11 mouse cellular contexts compared by ENCODE assay signal in genomic region chr17:63662251-63662650, GRCm38 (mm10).
DNase-seq lines count a peak whose midpoint lies in the region; ATAC-seq lines count a peak whose summit lies in the region.
"Had no signal": no experiment of that assay in that cellular context is flagged by ENCODE, and none has a peak within 500 bp of the region (broad histone marks: within the 10 kb centered on the region; RNA-seq: fewer than 3 reads in every experiment).

No protein-coding gene starts in this region.

- no peak overlapping the region for H3K9ac ChIP-seq in hindbrain, embryonic 15.5 days
- H3K9ac ChIP-seq in hindbrain, embryonic 12.5 days = no peak overlapping the region
- no peak overlapping the region for H3K9ac ChIP-seq in midbrain, embryonic 11.5 days (ENCODE audit: low read length)
- H3K9ac ChIP-seq in midbrain, embryonic 14.5 days (replicated peaks; ENCODE audit: low read length) = no peak overlapping the region
- no peak overlapping the region for H3K9ac ChIP-seq in intestine, embryonic 16.5 days (ENCODE audit: low read depth, low read length)
- no peak overlapping the region for H3K9ac ChIP-seq in stomach, embryonic 15.5 days
- H3K9ac ChIP-seq: forebrain, embryonic 13.5 days had no signal

- 60% methylated on average over 12 of the region's 12 CpGs for WGBS in hindbrain, embryonic 15.5 days
- WGBS in hindbrain, embryonic 12.5 days = 73% methylated on average over 12 of the region's 12 CpGs
- WGBS in midbrain, embryonic 11.5 days = 81% methylated on average over 12 of the region's 12 CpGs
- WGBS in midbrain, embryonic 14.5 days = 80% methylated on average over 12 of the region's 12 CpGs
- WGBS in intestine, embryonic 16.5 days = 48% methylated on average over 12 of the region's 12 CpGs
- WGBS in stomach, embryonic 15.5 days = 40% methylated on average over 12 of the region's 12 CpGs

- H3K4me1 ChIP-seq in hindbrain, embryonic 15.5 days (replicated peaks) = no peaks in the 10 kb centered on the region
- no peaks in the 10 kb centered on the region for H3K4me1 ChIP-seq in hindbrain, embryonic 12.5 days
- H3K4me1 ChIP-seq in midbrain, embryonic 11.5 days (ENCODE audit: control insufficient read depth, insufficient read depth, low read length) = no peaks in the 10 kb centered on the region
- no peaks in the 10 kb centered on the region for H3K4me1 ChIP-seq in midbrain, embryonic 14.5 days (ENCODE audit: control insufficient read depth, insufficient read depth, low read length)
- no peaks in the 10 kb centered on the region for H3K4me1 ChIP-seq in intestine, embryonic 16.5 days (ENCODE audit: control insufficient read depth, insufficient read depth, low read length)
- no peaks in the 10 kb centered on the region for H3K4me1 ChIP-seq in stomach, embryonic 15.5 days
- H3K4me1 ChIP-seq: forebrain, embryonic 13.5 days had no signal

- H3K27ac ChIP-seq in hindbrain, embryonic 15.5 days (replicated peaks) = no peak overlapping the region; the same call in 1 of the 2 replicates
- no peak overlapping the region for H3K27ac ChIP-seq in hindbrain, embryonic 12.5 days
- H3K27ac ChIP-seq in midbrain, embryonic 11.5 days (ENCODE audit: low read depth, low read length) = no peak overlapping the region
- no peak overlapping the region for H3K27ac ChIP-seq in midbrain, embryonic 14.5 days (replicated peaks; ENCODE audit: low read depth, low read length)
- H3K27ac ChIP-seq in intestine, embryonic 16.5 days (ENCODE audit: low read length) = peak overlapping the region; percentile 85
- peak overlapping the region; percentile 92 for H3K27ac ChIP-seq in stomach, embryonic 15.5 days
- H3K27ac ChIP-seq: forebrain, embryonic 13.5 days had no signal

- H3K4me3 ChIP-seq in hindbrain, embryonic 15.5 days = no peak overlapping the region
- no peak overlapping the region for H3K4me3 ChIP-seq in hindbrain, embryonic 12.5 days
- H3K4me3 ChIP-seq in midbrain, embryonic 11.5 days (ENCODE audit: low read depth, low read length) = no peak overlapping the region
- H3K4me3 ChIP-seq in midbrain, embryonic 14.5 days (replicated peaks; ENCODE audit: low read depth, low read length) = no peak overlapping the region
- H3K4me3 ChIP-seq in intestine, embryonic 16.5 days (ENCODE audit: low read length) = no peak overlapping the region
- no peak overlapping the region for H3K4me3 ChIP-seq in stomach, embryonic 15.5 days (replicated peaks)
- H3K4me3 ChIP-seq: forebrain, embryonic 13.5 days; left cerebral cortex, adult 2 months had no signal

- DNase-seq in midbrain, embryonic 11.5 days (ENCODE audit: low spot score, missing footprints) = peak; percentile 79
- no peak for DNase-seq in midbrain, embryonic 14.5 days
- DNase-seq in right cerebral cortex, adult 18-20 months = no peak
- DNase-seq in spleen, postnatal 14 days (ENCODE audit: low spot score in 2 of 2) = no peak
- DNase-seq: right cerebral cortex, postnatal 25 days had no signal

- H3K4me2 ChIP-seq in hindbrain, embryonic 15.5 days = peak overlapping the region; percentile 4; the same call in 1 of the 2 replicates
- no peak overlapping the region for H3K4me2 ChIP-seq in hindbrain, embryonic 12.5 days (replicated peaks)
- H3K4me2 ChIP-seq in midbrain, embryonic 11.5 days = no peak overlapping the region
- no peak overlapping the region for H3K4me2 ChIP-seq in midbrain, embryonic 14.5 days (ENCODE audit: low read length)
- 0 out of 2 replicates have a peak overlapping the region, but pooled peaks have one; percentile 4 for H3K4me2 ChIP-seq in intestine, embryonic 16.5 days (ENCODE audit: low read depth, low read length)
- H3K4me2 ChIP-seq in stomach, embryonic 15.5 days = no peak overlapping the region; the same call in 1 of the 2 replicates
- H3K4me2 ChIP-seq: forebrain, embryonic 13.5 days had no signal

- H3K27me3 ChIP-seq in hindbrain, embryonic 15.5 days = no peaks in the 10 kb centered on the region
- H3K27me3 ChIP-seq in hindbrain, embryonic 12.5 days = no peaks in the 10 kb centered on the region
- no peaks in the 10 kb centered on the region for H3K27me3 ChIP-seq in midbrain, embryonic 11.5 days (ENCODE audit: control insufficient read depth, insufficient read depth, low read length)
- H3K27me3 ChIP-seq in midbrain, embryonic 14.5 days (ENCODE audit: control insufficient read depth, insufficient read depth, low read length) = no peaks in the 10 kb centered on the region
- H3K27me3 ChIP-seq in intestine, embryonic 16.5 days (replicated peaks; ENCODE audit: control insufficient read depth, insufficient read depth, low read length) = no peaks in the 10 kb centered on the region
- no peaks in the 10 kb centered on the region for H3K27me3 ChIP-seq in stomach, embryonic 15.5 days (replicated peaks)
- H3K27me3 ChIP-seq: forebrain, embryonic 13.5 days had no signal

- H3K9me3 ChIP-seq in hindbrain, embryonic 15.5 days = no peaks in the 10 kb centered on the region
- H3K9me3 ChIP-seq in hindbrain, embryonic 12.5 days (replicated peaks) = 0 out of 2 replicates have a peak, but pooled peaks cover 3% of the 10 kb centered on the region
- no peaks in the 10 kb centered on the region for H3K9me3 ChIP-seq in midbrain, embryonic 11.5 days (ENCODE audit: control insufficient read depth, low read length)
- no peaks in the 10 kb centered on the region for H3K9me3 ChIP-seq in midbrain, embryonic 14.5 days (ENCODE audit: control insufficient read depth, low read length)
- no peaks in the 10 kb centered on the region for H3K9me3 ChIP-seq in intestine, embryonic 16.5 days (ENCODE audit: control insufficient read depth, low read length)
- H3K9me3 ChIP-seq in stomach, embryonic 15.5 days = no peaks in the 10 kb centered on the region
- H3K9me3 ChIP-seq: forebrain, embryonic 13.5 days had no signal

- ATAC-seq in hindbrain, embryonic 15.5 days (ENCODE audit: low FRiP score, low read depth) = no peak
- ATAC-seq in hindbrain, embryonic 12.5 days (ENCODE audit: low FRiP score) = no peak
- ATAC-seq in midbrain, embryonic 11.5 days (ENCODE audit: low FRiP score) = no peak
- no peak for ATAC-seq in midbrain, embryonic 14.5 days (ENCODE audit: low FRiP score, low TSS enrichment)
- no peak for ATAC-seq in intestine, embryonic 16.5 days
- no peak for ATAC-seq in stomach, embryonic 15.5 days (ENCODE audit: insufficient read depth, low FRiP score, low read depth)
- ATAC-seq: forebrain, embryonic 13.5 days had no signal

- H3K36me3 ChIP-seq in hindbrain, embryonic 15.5 days = no peaks in the 10 kb centered on the region
- H3K36me3 ChIP-seq in hindbrain, embryonic 12.5 days = no peaks in the 10 kb centered on the region
- H3K36me3 ChIP-seq in midbrain, embryonic 11.5 days (ENCODE audit: control insufficient read depth, insufficient read depth, low read length) = no peaks in the 10 kb centered on the region
- H3K36me3 ChIP-seq in midbrain, embryonic 14.5 days (ENCODE audit: control insufficient read depth, insufficient read depth, low read length) = no peaks in the 10 kb centered on the region
- H3K36me3 ChIP-seq in intestine, embryonic 16.5 days (ENCODE audit: control insufficient read depth, insufficient read depth, low read length) = no peaks in the 10 kb centered on the region
- H3K36me3 ChIP-seq in stomach, embryonic 15.5 days = no peaks in the 10 kb centered on the region

Comparison
In these comparisons a context has a peak if more than half of its experiments do, and no peak if none do; other contexts are left out.
1. H3K4me2 ChIP-seq: peak in hindbrain, embryonic 15.5 days (single experiment) and intestine, embryonic 16.5 days (single experiment); none in hindbrain, embryonic 12.5 days (single experiment), midbrain, embryonic 11.5 days (single experiment), midbrain, embryonic 14.5 days (single experiment) and stomach, embryonic 15.5 days (single experiment).
2. H3K27ac ChIP-seq: peak in intestine, embryonic 16.5 days (single experiment) and stomach, embryonic 15.5 days (single experiment); none in hindbrain, embryonic 15.5 days (single experiment), hindbrain, embryonic 12.5 days (single experiment), midbrain, embryonic 11.5 days (single experiment) and midbrain, embryonic 14.5 days (single experiment).